Mouse (Mus musculus): ENCODE data around the gene Rin2.

Gene Rin2

GRCm38 (mm10) chr2:145828603-145829002 is 153.6 kb downstream of the Rin2 start:
- no peak for DNase-seq (ENCODE audit: low read depth, low spot score)

- no peak for DNase-seq (ENCODE audit: low read depth, low spot score)
These were observed 154.2 kb downstream of the Rin2 start for GRCm38 (mm10) chr2:145829231-145829630.

- no peak for DNase-seq (ENCODE audit: low read depth, low spot score)
These were observed 155.4 kb downstream of the Rin2 start for GRCm38 (mm10) chr2:145830417-145830816.

GRCm38 (mm10) chr2:145831949-145832835 is 157.2 kb downstream of the Rin2 start:
- no peak for DNase-seq (ENCODE audit: low read depth, low spot score)

- no peak for DNase-seq (ENCODE audit: low read depth, low spot score)
These were observed 157.8 kb downstream of the Rin2 start for GRCm38 (mm10) chr2:145832836-145833221.

GRCm38 (mm10) chr2:145833341-145833740 is 158.3 kb downstream of the Rin2 start:
- no peak for DNase-seq (ENCODE audit: low read depth, low spot score)

- DNase-seq (ENCODE audit: low read depth, low spot score): no peak
These were observed 160.9 kb downstream of the Rin2 start for GRCm38 (mm10) chr2:145835920-145836319.

- no peak for DNase-seq (ENCODE audit: low read depth, low spot score)
These were observed 163.7 kb downstream of the Rin2 start for GRCm38 (mm10) chr2:145838675-145839074.

GRCm38 (mm10) chr2:145839565-145840315 is 164.7 kb downstream of the Rin2 start:
- no peak for DNase-seq (ENCODE audit: low read depth, low spot score)

- no peak for DNase-seq (ENCODE audit: low read depth, low spot score)
These were observed 165.3 kb downstream of the Rin2 start for GRCm38 (mm10) chr2:145840320-145840719.

GRCm38 (mm10) chr2:145840910-145841870 is 166.2 kb downstream of the Rin2 start:
- DNase-seq (ENCODE audit: low read depth, low spot score): no peak

GRCm38 (mm10) chr2:145843322-145843721 is 168.3 kb downstream of the Rin2 start:
- DNase-seq (ENCODE audit: low read depth, low spot score): no peak

GRCm38 (mm10) chr2:145846595-145846994 is 171.6 kb downstream of the Rin2 start:
- DNase-seq (ENCODE audit: low read depth, low spot score): no peak

GRCm38 (mm10) chr2:145849170-145849905 is 174.3 kb downstream of the Rin2 start:
- no peak for DNase-seq (ENCODE audit: low read depth, low spot score)

- DNase-seq (ENCODE audit: low read depth, low spot score): no peak
These were observed 175.8 kb downstream of the Rin2 start for GRCm38 (mm10) chr2:145850779-145851178.

- no peak for DNase-seq (ENCODE audit: low read depth, low spot score)
These were observed 180.8 kb downstream of the Rin2 start for GRCm38 (mm10) chr2:145855831-145856230.

- no peak for DNase-seq (ENCODE audit: low read depth, low spot score)
These were observed 182.8 kb downstream of the Rin2 start for GRCm38 (mm10) chr2:145857864-145858263.

GRCm38 (mm10) chr2:145859442-145859931 is 184.5 kb downstream of the Rin2 start:
- no peak for DNase-seq (ENCODE audit: low read depth, low spot score)

GRCm38 (mm10) chr2:145859932-145860801 is 185.2 kb downstream of the Rin2 start:
- peak; percentile 51 for DNase-seq (ENCODE audit: low read depth, low spot score)

Measured in A20 (cell line).